Mouse (Mus musculus) right cerebral cortex, postnatal 36 days (tissue): ENCODE measurements at regions not wholly inside any gene's neighbourhood (a gene's known extent, or its start where the extent isn't known, plus 50 kb on each side); places are given as distances from the start of the nearest gene placed in this dataset.
A peak's percentile ranks its signal among the peaks of the same experiment; 100 is the strongest.
"Not testable (repeated sequence)": the region's sequence is repeated elsewhere in the genome, so short reads cannot be mapped to it uniquely, and the experiment has no call there.

Experiments used
- DNase-seq, 2 experiments: peaks; one replicate each; pipeline ENCODE4 v3.0.0; 2022; ENCODE audit warnings: low spot score in 2 of 2, mixed read lengths in 1 of 2

GRCm38 (mm10) chr10:85731163-85731562 is 98.1 kb upstream of the Pwp1 start:
- DNase-seq: not testable (repeated sequence)

GRCm38 (mm10) chr10:85731796-85732388 is 97.4 kb upstream of the Pwp1 start:
- not testable (repeated sequence) for DNase-seq

GRCm38 (mm10) chr10:85737796-85738195 is 91.5 kb upstream of the Pwp1 start:
- no peak for DNase-seq

- no peak for DNase-seq
Measured at GRCm38 (mm10) chr10:85739008-85739407, 90.3 kb upstream of the Pwp1 start.

GRCm38 (mm10) chr10:85739565-85739964 is 89.7 kb upstream of the Pwp1 start:
- peak; percentile 3 to 5 for DNase-seq

- DNase-seq: no peak
Measured at GRCm38 (mm10) chr10:85741972-85742371, 87.3 kb upstream of the Pwp1 start.

GRCm38 (mm10) chr10:85745390-85745789 is 83.9 kb upstream of the Pwp1 start:
- DNase-seq: not testable (repeated sequence)

- DNase-seq: not testable (repeated sequence)
Measured at GRCm38 (mm10) chr10:85745818-85746217, 83.5 kb upstream of the Pwp1 start.

- not testable (repeated sequence) for DNase-seq
Measured at GRCm38 (mm10) chr10:85749549-85749948, 79.7 kb upstream of the Pwp1 start.

- DNase-seq: no peak
Measured at GRCm38 (mm10) chr10:85775035-85775434, 54.3 kb upstream of the Pwp1 start.
